Mouse (Mus musculus) cortical plate, adult 2 months (tissue): Measurements from ENCODE around the gene Asic2. TPM values are rescaled to one million over a fixed set of nuclear protein-coding genes. Genes with fewer than 3 reads are reported as not detected.

ENCODE experiments used
- H3K27ac ChIP-seq: fragments of 200-500 bp; 2 replicates; pipeline ENCODE4 v1.5.1; 2012; ENCODE audit warnings: low read length, control low read depth, inconsistent platforms; ENCODE audit not compliant: insufficient read depth
- H3K4me1 ChIP-seq: fragments of 200-500 bp; 2 replicates; pipeline ENCODE4 v1.6.1; 2011; ENCODE audit warnings: low read length; ENCODE audit not compliant: control insufficient read depth, insufficient read depth
- H3K4me3 ChIP-seq: fragments of 200-500 bp; 2 replicates; pipeline ENCODE4 v1.5.1; 2011; ENCODE audit warnings: mild to moderate bottlenecking, low read length, control low read depth; ENCODE audit not compliant: insufficient read depth
- CTCF ChIP-seq: fragments of 200-500 bp; IDR thresholded peaks from 2 replicates; pipeline ENCODE4 v1.5.1; 2011; ENCODE audit warnings: mild to moderate bottlenecking, control low read depth, low read length; ENCODE audit not compliant: insufficient read depth; ENCODE audit errors: extremely low read depth
- POLR2A ChIP-seq: fragments of 200-500 bp; IDR thresholded peaks from 2 replicates; pipeline ENCODE4 v1.6.1; 2011; ENCODE audit warnings: mild to moderate bottlenecking, low read length, control low read depth; ENCODE audit not compliant: insufficient read depth; ENCODE audit errors: extremely low read depth
- polyA plus RNA-seq: library from polyadenylated mRNA; depleted of rRNA; stranded (reverse); fragments of >200 nt; gene quantifications from 2 replicates; pipeline ENCODE4 v1.2.3, GENCODE M21; 2012

Gene Asic2
- polyA plus RNA-seq, 1 experiment = 51.8 TPM

GRCm38 (mm10) chr11:81414596-81414995 is 553.7 kb downstream of the Asic2 start:
- no peak overlapping the region for H3K4me3 ChIP-seq
- no peaks in the 10 kb centered on the region for H3K4me1 ChIP-seq
- TF ChIP-seq POLR2A (no peak), CTCF (no peak)
- no peak overlapping the region for H3K27ac ChIP-seq

DNA sequence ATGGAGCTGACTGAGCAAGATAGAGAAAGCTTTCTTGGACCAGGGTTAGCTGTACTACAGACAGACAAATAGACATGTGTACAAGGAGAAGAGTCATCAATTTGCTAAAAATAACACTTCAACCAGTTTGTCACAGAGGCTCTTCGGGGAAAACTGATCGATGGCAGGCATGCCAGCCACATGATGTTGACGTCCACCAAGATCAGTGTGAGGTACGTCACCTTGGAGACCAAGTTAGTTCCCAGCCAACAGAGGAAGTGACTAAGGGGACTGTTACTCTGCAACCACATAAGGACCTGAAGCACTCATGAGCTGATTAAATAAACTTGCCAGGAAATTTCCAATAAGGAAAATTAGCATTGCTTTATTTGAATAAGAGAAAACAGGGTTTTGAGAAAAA is 557.0 kb downstream of the Asic2 start:
- Histone ChIP-seq H3K27ac (no peak overlapping the region), H3K4me1 (no peaks in the 10 kb centered on the region), H3K4me3 (no peak overlapping the region)
- TF ChIP-seq POLR2A (no peak), CTCF (no peak)

GRCm38 (mm10) chr11:81405951-81406350 is 562.3 kb downstream of the Asic2 start:
- TF ChIP-seq POLR2A (no peak), CTCF (no peak)

DNA sequence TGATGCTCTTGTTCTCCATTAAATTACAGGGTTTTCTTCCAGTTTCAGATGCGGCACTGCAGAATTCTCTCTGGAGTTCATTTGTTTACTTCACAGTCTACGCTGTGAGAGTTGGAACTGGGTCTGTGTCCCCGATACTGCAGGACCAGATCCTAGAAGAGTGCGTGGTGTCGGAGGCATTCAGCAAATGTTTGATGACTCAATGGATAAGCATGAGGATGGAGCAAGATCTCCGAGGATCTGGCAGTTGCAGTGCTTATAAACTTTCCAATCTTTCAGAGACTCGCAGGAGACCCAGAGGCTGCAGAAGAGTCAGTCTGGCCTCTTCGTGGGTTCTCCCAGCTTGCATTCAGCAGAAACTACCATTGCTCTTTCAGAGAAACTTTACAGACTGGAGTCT is 566.0 kb downstream of the Asic2 start:
- Histone ChIP-seq H3K4me1 (no peaks in the 10 kb centered on the region), H3K27ac (no peak overlapping the region), H3K4me3 (no peak overlapping the region)
- TF ChIP-seq CTCF = no peak
- TF ChIP-seq POLR2A = no peak

More at GRCm38 (mm10) chr11:81405951-81406350, 562.3 kb downstream of the Asic2 start:
- H3K27ac ChIP-seq = no peak overlapping the region
- no peak overlapping the region for H3K4me3 ChIP-seq
- no peaks in the 10 kb centered on the region for H3K4me1 ChIP-seq

DNA sequence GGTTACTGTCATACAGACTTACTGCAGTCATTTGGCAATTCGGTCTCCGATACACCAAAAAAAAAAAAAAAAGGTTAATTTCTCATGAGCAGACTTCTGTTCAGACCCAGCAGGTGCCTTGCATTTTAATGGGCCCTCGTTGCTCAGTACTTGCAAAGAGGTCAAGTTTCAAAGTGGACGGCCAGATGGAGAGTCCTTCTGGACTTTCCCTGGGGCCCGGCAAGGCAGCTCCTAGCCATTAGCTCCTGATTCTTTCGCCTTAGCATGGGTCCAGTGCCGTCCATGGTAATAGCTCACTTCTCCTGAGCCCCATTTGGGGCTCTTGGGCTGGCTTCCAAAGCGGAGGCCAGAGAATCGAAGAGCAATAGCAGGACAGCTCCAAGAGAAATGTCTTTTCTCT is 575.4 kb downstream of the Asic2 start:
- H3K27ac ChIP-seq = no peak overlapping the region
- TF ChIP-seq POLR2A (no peak), CTCF (no peak)
- no peak overlapping the region for H3K4me3 ChIP-seq
- no peaks in the 10 kb centered on the region for H3K4me1 ChIP-seq

- Histone ChIP-seq H3K27ac (no peak overlapping the region), H3K4me3 (no peak overlapping the region), H3K4me1 (no peaks in the 10 kb centered on the region)
- TF ChIP-seq CTCF (no peak), POLR2A (no peak)
These were observed 582.1 kb downstream of the Asic2 start for GRCm38 (mm10) chr11:81386185-81386584.

GRCm38 (mm10) chr11:81385547-81385946 is 582.7 kb downstream of the Asic2 start:
- TF ChIP-seq POLR2A (no peak), CTCF (no peak)

DNA sequence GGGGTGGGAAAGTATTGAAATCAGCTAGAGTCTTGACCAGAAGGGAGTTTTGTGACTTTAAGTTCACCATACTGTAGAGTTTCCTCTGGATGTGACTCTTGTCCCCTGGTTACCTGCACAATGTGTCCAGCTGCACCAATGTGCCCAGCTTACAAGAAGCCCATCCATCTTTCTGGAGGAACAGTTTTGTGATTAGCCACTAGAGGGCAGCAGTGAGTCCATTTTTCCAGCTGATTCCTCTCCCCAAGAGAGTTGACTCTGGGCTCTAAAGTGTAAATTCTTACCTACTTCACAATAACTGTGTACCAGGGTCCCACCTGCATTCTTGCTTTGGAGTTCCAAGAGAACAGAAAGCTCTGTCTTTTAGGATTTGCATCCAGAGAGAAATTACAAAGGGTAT is 593.4 kb downstream of the Asic2 start:
- peak; percentile 68 for TF ChIP-seq CTCF
- no peak for TF ChIP-seq POLR2A
- H3K4me3 ChIP-seq = no peak overlapping the region
- H3K27ac ChIP-seq = no peak overlapping the region
- no peaks in the 10 kb centered on the region for H3K4me1 ChIP-seq

More at GRCm38 (mm10) chr11:81385547-81385946, 582.7 kb downstream of the Asic2 start:
- no peaks in the 10 kb centered on the region for H3K4me1 ChIP-seq
- no peak overlapping the region for H3K4me3 ChIP-seq
- no peak overlapping the region for H3K27ac ChIP-seq

DNA sequence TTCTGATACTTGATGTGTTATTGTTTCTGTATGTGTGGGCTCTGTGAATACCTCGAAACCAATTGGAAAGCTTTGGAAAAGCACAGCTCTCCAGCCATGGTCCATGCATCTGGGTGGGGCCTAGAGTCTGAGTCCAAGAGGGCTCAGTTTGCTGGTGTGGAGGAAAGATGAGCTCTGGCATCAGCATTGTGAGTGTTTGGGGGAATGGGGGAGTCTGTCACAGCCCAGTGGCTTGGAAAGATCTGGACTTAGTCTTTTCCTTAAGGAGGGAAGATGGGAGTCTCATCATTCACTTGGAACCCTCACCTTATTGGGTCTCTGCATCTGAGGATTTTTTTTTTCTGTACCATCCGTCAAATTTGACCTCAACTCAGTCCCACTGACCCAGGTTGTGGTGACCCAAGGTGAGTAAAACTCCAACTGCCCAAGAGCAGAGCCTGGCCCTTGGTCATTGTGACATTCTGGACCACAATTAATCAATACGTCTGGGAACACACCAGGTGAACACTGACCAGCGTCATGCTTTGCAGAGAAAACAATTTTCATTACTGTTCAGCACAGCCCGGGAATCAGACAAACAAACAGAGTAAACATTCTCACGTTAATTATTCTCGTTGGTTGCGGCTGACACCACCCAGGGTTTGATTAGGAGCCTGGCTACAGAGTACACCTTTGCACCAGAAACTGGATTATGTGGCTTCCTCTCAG is 594.1 kb downstream of the Asic2 start:
- no peak overlapping the region for H3K4me3 ChIP-seq
- TF ChIP-seq POLR2A = no peak
- no peaks in the 10 kb centered on the region for H3K4me1 ChIP-seq
- no peak overlapping the region for H3K27ac ChIP-seq

DNA sequence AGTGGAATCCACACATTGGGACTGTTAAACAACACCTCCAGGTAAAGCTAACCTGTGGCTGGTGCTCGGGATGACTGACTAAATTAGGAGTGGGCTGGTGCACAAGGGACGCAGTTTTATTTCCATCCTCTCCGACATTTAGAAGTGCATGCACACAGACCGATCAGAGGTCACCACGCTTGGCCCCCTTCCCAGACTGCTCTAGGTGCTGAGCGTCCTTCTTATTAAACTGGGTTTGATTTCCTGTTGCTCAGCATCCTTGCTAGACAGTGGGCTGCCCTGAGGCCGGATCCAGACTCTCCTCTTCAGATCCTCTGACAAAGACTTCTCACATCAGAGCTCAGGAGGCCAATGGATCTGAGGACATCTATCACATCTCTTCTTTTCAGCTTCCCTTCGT is 596.7 kb downstream of the Asic2 start:
- Histone ChIP-seq H3K4me3 (no peak overlapping the region), H3K27ac (no peak overlapping the region), H3K4me1 (no peaks in the 10 kb centered on the region)
- TF ChIP-seq CTCF (no peak), POLR2A (no peak)
